Mouse (Mus musculus) hindbrain, postnatal 0 days (tissue): ENCODE measurements around the gene Kank4. TPM values are rescaled to one million over a fixed set of nuclear protein-coding genes. Genes with fewer than 3 reads are reported as not detected.

ENCODE experiments used
- ATAC-seq: fragments of 200-750 bp; cut with Nextera tagmentation; 2 replicates; pipeline ENCODE4 v1.8.0; 2017; ENCODE audit warnings: mild to moderate bottlenecking, moderate TSS enrichment, moderate library complexity
- DNase-seq: peaks from one replicate; pipeline ENCODE4 v3.0.0-alpha.2; 2015; ENCODE audit warnings: low spot score
- H3K27ac ChIP-seq: fragments of 300-500 bp; sonication (generic); 2 replicates; pipeline ENCODE4 v1.5.1; 2014; ENCODE audit warnings: mild to moderate bottlenecking
- H3K27me3 ChIP-seq: fragments of 300-500 bp; sonication (generic); 2 replicates; pipeline ENCODE4 v1.6.1; 2014; ENCODE audit warnings: low read length, mixed read lengths; ENCODE audit not compliant: insufficient read depth
- H3K36me3 ChIP-seq: fragments of 300-500 bp; sonication (generic); 2 replicates; pipeline ENCODE4 v1.6.1; 2014; ENCODE audit warnings: low read length, mixed read lengths; ENCODE audit not compliant: insufficient read depth
- H3K4me1 ChIP-seq: fragments of 300-500 bp; sonication (generic); 2 replicates; pipeline ENCODE4 v1.6.1; 2014; ENCODE audit warnings: antibody characterized with exemption, low read length, mixed read lengths; ENCODE audit not compliant: insufficient read depth
- H3K4me2 ChIP-seq: fragments of 300-500 bp; sonication (generic); 2 replicates; pipeline ENCODE4 v1.6.1; 2014; ENCODE audit warnings: low read depth, mild to moderate bottlenecking, low read length, moderate library complexity, mixed read lengths
- H3K4me3 ChIP-seq: fragments of 300-500 bp; sonication (generic); 2 replicates; pipeline ENCODE4 v1.5.1; 2014; ENCODE audit warnings: low read length
- H3K9ac ChIP-seq: fragments of 300-500 bp; sonication (generic); replicated peaks from 2 replicates; pipeline ENCODE4 v1.6.1; 2014; ENCODE audit warnings: mild to moderate bottlenecking, low read length, moderate library complexity, mixed read lengths
- H3K9me3 ChIP-seq: fragments of 300-500 bp; sonication (generic); 2 replicates; pipeline ENCODE4 v1.6.1; 2016; ENCODE audit warnings: low read length, mixed read lengths
- CTCF ChIP-seq: IDR thresholded peaks from 2 replicates; pipeline ENCODE4 v1.5.1; 2016; ENCODE audit warnings: antibody characterized with exemption, control low read depth, low read depth
- WGBS: fragments of 180-500 bp; shearing (Covaris S2); extraction: QIAGEN DNeasy Blood & Tissue Kit; methylation state at CpG from one replicate; pipeline ENCODE4 v1.1.7; 2014; 5-methylcytosine and 5-hydroxymethylcytosine counted together
- polyA plus RNA-seq: library from polyadenylated mRNA; unstranded; fragments of >200 nt; fragmentation: Nextera tagmentation; extraction: Ambion mirVana; gene quantifications from 2 replicates; pipeline ENCODE4 v1.2.1, GENCODE M21; 2015
- total RNA-seq: library from RNA; depleted of rRNA; stranded (reverse); fragments of >200 nt; gene quantifications from 2 replicates; pipeline ENCODE4 v1.2.3, GENCODE M21; 2014

Gene Kank4
- total and polyA plus RNA-seq, 2 experiments from 2014 or later, result 0.69 to 5.9 TPM

DNA sequence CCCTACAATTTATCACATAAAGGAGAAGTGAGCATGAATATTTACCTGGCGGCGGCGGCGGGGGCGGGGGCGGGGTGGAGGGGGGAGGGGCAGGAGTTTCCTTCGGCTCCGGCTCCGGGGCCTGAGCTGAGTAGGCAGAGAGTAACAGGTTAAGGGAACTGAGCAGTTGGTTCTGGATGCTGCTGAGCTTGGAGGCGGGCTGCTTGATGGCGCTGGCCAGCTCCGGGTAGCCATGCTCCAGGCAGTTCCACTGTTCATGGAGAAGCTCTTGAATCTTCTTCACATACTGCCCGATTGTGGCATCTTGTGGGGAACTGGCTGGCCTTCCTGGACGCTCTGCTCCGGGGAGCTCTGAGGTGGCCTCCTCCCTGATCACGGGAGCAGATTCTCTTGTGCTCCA is 39.1 kb downstream of the Kank4 start:
- H3K4me1 ChIP-seq, result no peaks in the 10 kb centered on the region
- peak overlapping the region; percentile 10 for H3K4me3 ChIP-seq

DNA sequence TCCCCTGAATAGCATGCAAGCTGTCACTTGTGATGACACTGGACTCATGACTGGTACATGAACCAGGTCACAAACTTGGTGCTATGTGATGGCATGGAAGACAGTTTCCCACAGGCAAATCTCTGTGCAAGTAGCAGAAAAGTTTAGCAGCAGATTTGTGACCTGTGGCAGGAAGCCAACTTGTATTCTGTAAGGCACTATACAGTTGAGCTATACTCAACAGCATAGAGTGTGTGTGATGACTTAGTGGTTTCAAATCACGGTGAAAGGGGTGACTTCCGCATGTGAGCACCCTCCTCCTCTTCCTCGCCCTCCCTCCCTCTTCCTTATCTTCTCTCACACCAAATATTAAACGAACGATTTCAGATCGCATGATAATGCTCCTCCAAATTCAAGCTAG is 39.9 kb downstream of the Kank4 start:
- no peak for DNase-seq
- 87% methylated on average over 6 of the region's 6 CpGs for WGBS

More for the DNA sequence above, 39.1 kb downstream of the Kank4 start:
- no peak for DNase-seq
- Histone ChIP-seq H3K27me3 (no peaks in the 10 kb centered on the region), H3K4me2 (peak overlapping the region; percentile 31), H3K9ac (no peak overlapping the region), H3K36me3 (no peaks in the 10 kb centered on the region), H3K27ac (no peak overlapping the region), H3K9me3 (no peaks in the 10 kb centered on the region)
- no peak for ATAC-seq
- 28% methylated on average over 16 of the region's 16 CpGs for WGBS
- TF ChIP-seq CTCF, result no peak

DNA sequence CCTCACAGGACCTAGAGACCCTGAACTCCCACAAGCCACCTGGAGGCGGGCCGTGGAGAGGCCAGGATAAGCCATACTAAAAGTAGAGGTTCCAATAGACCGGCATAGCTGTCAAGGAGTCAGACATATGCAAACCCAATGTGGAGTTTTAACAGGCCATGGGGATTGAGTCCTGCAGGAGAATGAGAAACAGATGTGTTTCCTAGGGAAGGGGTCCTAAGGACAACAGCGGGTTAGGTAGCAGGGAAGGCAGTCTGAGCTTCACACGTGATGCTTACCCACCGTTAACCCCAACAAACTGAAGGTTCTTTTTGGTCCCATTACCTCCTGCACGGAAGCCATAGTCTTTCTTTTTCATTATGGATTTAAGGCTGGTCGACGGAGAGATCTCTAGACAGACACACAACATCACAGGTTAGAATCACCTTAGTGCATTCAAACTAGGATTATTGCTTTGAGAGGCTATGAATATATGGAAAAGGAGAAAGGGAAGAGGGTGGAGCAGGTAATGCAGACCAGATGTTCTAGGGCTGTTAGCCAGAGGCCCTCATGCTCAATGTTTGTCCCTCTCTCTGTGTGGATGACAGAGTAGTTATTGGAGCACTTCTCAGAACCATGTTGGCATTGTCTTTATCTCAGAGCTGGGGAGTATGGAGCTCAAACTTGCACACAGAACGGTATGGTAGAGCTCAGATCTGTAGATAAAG is 40.5 kb downstream of the Kank4 start:
- Histone ChIP-seq H3K27me3 (no peaks in the 10 kb centered on the region), H3K27ac (no peak overlapping the region), H3K4me3 (no peak overlapping the region), H3K4me1 (no peaks in the 10 kb centered on the region), H3K9me3 (no peaks in the 10 kb centered on the region), H3K36me3 (no peaks in the 10 kb centered on the region), H3K9ac (no peak overlapping the region), H3K4me2 (no peak overlapping the region)
- no peak for DNase-seq
- no peak for ATAC-seq
- no peak for TF ChIP-seq CTCF
- WGBS, result 90% methylated on average over 10 of the region's 10 CpGs

More for the DNA sequence above, 39.9 kb downstream of the Kank4 start:
- Histone ChIP-seq H3K36me3 (no peaks in the 10 kb centered on the region), H3K9ac (no peak overlapping the region), H3K4me3 (no peak overlapping the region), H3K4me1 (no peaks in the 10 kb centered on the region), H3K27ac (no peak overlapping the region), H3K27me3 (no peaks in the 10 kb centered on the region), H3K9me3 (no peaks in the 10 kb centered on the region), H3K4me2 (no peak overlapping the region)
- no peak for TF ChIP-seq CTCF
- no peak for ATAC-seq

DNA sequence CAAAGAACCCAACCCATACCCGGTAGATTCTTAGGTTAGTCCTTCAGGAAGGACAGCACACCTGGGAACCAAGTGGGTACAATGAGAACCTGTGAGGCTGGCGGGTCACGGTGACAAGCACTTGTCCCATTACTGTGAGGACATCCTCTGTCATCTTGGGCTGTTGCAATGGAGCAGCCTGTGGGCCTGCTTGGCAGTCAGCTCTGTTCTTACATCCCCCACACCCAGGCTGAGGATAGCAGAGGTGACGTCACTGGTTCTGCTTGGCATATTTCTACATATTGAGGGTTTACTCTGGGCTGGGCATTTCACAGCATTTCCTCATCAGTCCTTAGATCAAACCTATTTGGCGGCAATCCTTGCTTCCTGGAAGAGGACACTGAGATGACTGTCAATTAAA is 43.6 kb downstream of the Kank4 start:
- Histone ChIP-seq H3K27me3 (no peaks in the 10 kb centered on the region), H3K4me2 (no peak overlapping the region), H3K27ac (no peak overlapping the region), H3K9me3 (no peaks in the 10 kb centered on the region), H3K9ac (no peak overlapping the region), H3K4me3 (no peak overlapping the region), H3K4me1 (no peaks in the 10 kb centered on the region), H3K36me3 (no peaks in the 10 kb centered on the region)
- WGBS, result 89% methylated on average over 5 of the region's 5 CpGs
- DNase-seq, result no peak
- TF ChIP-seq CTCF, result no peak
- ATAC-seq, result no peak

DNA sequence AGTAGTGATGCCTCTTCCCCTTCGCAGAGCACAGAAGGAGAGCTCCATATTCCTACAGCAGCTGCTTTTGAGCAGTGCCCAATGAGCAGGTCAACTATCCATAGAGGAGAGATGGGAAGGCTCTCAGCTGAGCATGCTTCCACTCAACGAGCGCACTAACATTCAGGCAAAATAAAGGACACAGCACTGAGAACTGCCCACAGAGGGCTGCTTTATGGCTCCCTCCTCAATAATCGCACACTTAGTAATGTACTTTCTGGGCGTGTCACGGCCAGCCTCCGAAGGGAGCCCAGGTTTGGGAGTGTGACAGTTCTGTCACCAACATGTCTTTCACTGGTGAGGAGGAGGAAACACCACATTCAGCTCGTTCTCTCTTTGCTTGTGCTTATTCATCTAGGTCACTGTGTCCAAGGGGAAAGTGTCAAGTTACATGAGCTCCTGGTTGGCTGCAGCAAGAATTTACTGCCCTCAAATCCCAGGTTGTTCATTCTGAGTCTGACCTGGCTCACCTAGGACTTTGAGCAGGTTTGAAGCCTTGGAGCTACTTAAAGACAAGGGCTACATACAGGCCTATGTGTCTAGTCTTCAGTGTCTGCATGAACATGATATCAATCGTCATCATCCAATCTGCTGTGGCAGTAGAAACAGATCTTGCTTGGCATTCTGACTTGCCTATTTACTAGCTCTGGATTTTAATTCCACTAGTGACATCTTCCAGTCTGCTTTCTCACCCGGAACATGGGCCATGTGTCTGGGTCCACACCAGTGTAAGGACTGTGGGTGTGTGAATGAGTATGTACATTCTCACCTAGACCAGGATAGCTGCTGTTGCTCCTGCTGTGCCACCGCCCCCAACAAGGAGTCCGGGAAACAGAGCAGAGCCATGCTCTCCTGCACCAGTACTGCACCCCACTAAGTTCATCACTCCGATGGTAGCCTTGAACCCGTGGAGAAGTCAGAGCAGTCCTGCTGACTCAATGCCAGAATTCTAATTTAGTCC is 49.9 kb downstream of the Kank4 start:
- 84% methylated on average over 14 of the region's 14 CpGs for WGBS
- TF ChIP-seq CTCF, result no peak

DNA sequence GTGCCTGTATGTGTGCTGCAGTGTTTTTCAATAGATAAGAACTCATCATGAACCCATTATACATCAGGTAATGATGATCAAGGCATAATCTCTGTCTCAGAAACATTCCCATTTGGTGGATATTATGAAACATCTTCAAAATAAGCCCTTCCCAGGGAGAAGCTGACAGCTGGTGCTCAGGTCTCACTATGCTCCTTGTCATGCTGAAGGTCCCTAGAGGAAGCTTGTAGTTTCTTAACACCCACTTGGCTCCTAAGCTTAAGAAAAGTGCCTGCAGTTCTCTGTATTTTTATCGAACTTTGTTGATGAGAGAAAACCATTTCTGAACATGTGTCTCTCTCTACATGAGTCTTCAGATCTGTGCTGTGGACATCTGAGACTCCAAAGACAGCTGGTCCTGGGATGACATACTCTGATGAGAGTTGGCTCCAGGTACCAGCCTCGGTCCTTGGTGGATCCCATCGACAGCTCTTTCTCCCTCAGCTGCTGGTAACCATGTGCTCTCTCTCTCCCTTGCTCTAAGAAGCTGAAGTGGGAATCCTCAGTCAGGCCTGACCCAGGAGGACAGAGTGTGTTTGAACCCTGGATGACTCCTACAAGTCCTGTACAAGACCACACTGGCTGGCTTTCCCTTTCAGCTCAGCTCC is 58.3 kb downstream of the Kank4 start:
- TF ChIP-seq CTCF, result no peak
- Histone ChIP-seq H3K4me1 (no peaks in the 10 kb centered on the region), H3K36me3 (no peaks in the 10 kb centered on the region), H3K4me3 (no peak overlapping the region), H3K9me3 (no peaks in the 10 kb centered on the region), H3K27me3 (no peaks in the 10 kb centered on the region), H3K4me2 (no peak overlapping the region), H3K9ac (no peak overlapping the region), H3K27ac (no peak overlapping the region)
- 72% methylated on average over 3 of the region's 3 CpGs for WGBS
- ATAC-seq (no peak), DNase-seq (peak; percentile 30)

More for the DNA sequence above, 49.9 kb downstream of the Kank4 start:
- Histone ChIP-seq H3K36me3 (no peaks in the 10 kb centered on the region), H3K27ac (no peak overlapping the region), H3K4me2 (no peak overlapping the region), H3K4me1 (no peaks in the 10 kb centered on the region), H3K27me3 (no peaks in the 10 kb centered on the region), H3K9ac (no peak overlapping the region), H3K9me3 (no peaks in the 10 kb centered on the region), H3K4me3 (no peak overlapping the region)
- ATAC-seq (no peak), DNase-seq (no peak)
